Mouse (Mus musculus) CD8-positive naive resting alpha-beta T cell, adult 57 days (primary cell): ENCODE results near the gene Spink2. TPM values are rescaled to one million over a fixed set of nuclear protein-coding genes. Genes with fewer than 3 reads are reported as not detected.

ENCODE experiments used
- total RNA-seq: library from RNA; stranded (reverse); gene quantifications from one replicate; pipeline ENCODE4 v1.2.4, GENCODE M21; 2023

Gene Spink2
- total RNA-seq, result not detected

DNA sequence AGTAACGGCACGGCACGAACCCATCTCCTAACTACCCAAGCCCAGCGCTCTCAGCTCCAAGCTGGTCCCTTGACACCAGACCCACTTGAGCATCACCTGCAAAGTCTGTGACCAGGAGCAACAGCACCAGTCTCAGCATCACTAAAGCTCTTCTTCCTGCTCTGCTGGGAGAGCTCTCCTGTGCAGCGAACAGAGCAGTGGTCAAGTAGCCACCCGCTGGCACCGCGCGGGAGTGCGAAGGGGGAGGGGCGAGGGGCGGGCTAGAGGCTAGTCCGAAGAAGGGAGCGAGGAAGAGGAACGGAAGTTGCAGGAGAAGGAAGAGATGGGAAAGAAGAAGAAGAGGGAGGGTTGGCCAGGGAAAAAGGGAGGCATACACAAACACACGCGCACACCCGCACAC lies at the start of gene Spink2:
Spink2 (minus strand) TSS at position 236 of the 400 bp plus-strand sequence.

Other genes with a start within 250 kb of the Spink2 start
- 144 TPM for gene Srp72, start 236.8 kb downstream of the Spink2 start, total RNA-seq
- gene Arl9, start 207.4 kb downstream of the Spink2 start, total RNA-seq, result 1.6 TPM
- not detected for gene Thegl, start 195.4 kb downstream of the Spink2 start, total RNA-seq
- gene Hopx, start 96.3 kb downstream of the Spink2 start, total RNA-seq, result 29.4 TPM
- 25.8 TPM for gene Rest, start 54.0 kb upstream of the Spink2 start, total RNA-seq
- 20.6 TPM for gene Noa1, start 98.6 kb upstream of the Spink2 start, total RNA-seq
- 42.4 TPM for gene Polr2b, start 98.7 kb upstream of the Spink2 start, total RNA-seq
- 1.1 TPM for gene Igfbp7, start 196.6 kb upstream of the Spink2 start, total RNA-seq